Mouse (Mus musculus) brain, embryonic 18.5 days (tissue): ENCODE measurements around the gene Foxn1.
A peak's percentile ranks its signal among the peaks of the same experiment; 100 is the strongest.

ENCODE experiments used
- DNase-seq: peaks from one replicate; pipeline ENCODE4 v3.0.0-alpha.2; 2012; ENCODE audit warnings: low read depth, low spot score

The Foxn1 gene

GRCm38 (mm10) chr11:78358330-78359007, 27.9 kb downstream of the Foxn1 start:
- no peak for DNase-seq

- no peak for DNase-seq
These were observed 30.7 kb downstream of the Foxn1 start for GRCm38 (mm10) chr11:78355471-78356238.

- no peak for DNase-seq
These were observed 31.5 kb downstream of the Foxn1 start for GRCm38 (mm10) chr11:78354905-78355304.

- no peak for DNase-seq
These were observed 33.3 kb downstream of the Foxn1 start for GRCm38 (mm10) chr11:78353081-78353480.

GRCm38 (mm10) chr11:78349441-78350358, 36.7 kb downstream of the Foxn1 start:
- no peak for DNase-seq

- DNase-seq, result no peak
These were observed 37.9 kb downstream of the Foxn1 start for GRCm38 (mm10) chr11:78348474-78348873.

- DNase-seq, result no peak
These were observed 38.5 kb downstream of the Foxn1 start for GRCm38 (mm10) chr11:78347908-78348307.

GRCm38 (mm10) chr11:78347070-78347754, 39.1 kb downstream of the Foxn1 start:
- no peak for DNase-seq

GRCm38 (mm10) chr11:78346326-78347069, 39.9 kb downstream of the Foxn1 start:
- no peak for DNase-seq

- no peak for DNase-seq
These were observed 40.6 kb downstream of the Foxn1 start for GRCm38 (mm10) chr11:78345801-78346200.

GRCm38 (mm10) chr11:78344890-78345715, 41.3 kb downstream of the Foxn1 start:
- DNase-seq, result no peak

GRCm38 (mm10) chr11:78344328-78344889, 41.9 kb downstream of the Foxn1 start:
- no peak for DNase-seq

GRCm38 (mm10) chr11:78343381-78344327, 42.7 kb downstream of the Foxn1 start, which contains the start of gene Unc119:
Gene Unc119 (plus strand): TSS chr11:78343482.
- peak; percentile 61 for DNase-seq

- DNase-seq, result no peak
These were observed 44.7 kb downstream of the Foxn1 start for GRCm38 (mm10) chr11:78341702-78342101.

GRCm38 (mm10) chr11:78337040-78337439, 49.3 kb downstream of the Foxn1 start:
- no peak for DNase-seq

- no peak for DNase-seq
These were observed 52.4 kb downstream of the Foxn1 start for GRCm38 (mm10) chr11:78333992-78334391.

GRCm38 (mm10) chr11:78332676-78333075, 53.7 kb downstream of the Foxn1 start:
- no peak for DNase-seq

GRCm38 (mm10) chr11:78328512-78329056, 57.8 kb downstream of the Foxn1 start:
- DNase-seq, result no peak
